Mouse (Mus musculus): ENCODE measurements around the gene Ptpn6.

DNA sequence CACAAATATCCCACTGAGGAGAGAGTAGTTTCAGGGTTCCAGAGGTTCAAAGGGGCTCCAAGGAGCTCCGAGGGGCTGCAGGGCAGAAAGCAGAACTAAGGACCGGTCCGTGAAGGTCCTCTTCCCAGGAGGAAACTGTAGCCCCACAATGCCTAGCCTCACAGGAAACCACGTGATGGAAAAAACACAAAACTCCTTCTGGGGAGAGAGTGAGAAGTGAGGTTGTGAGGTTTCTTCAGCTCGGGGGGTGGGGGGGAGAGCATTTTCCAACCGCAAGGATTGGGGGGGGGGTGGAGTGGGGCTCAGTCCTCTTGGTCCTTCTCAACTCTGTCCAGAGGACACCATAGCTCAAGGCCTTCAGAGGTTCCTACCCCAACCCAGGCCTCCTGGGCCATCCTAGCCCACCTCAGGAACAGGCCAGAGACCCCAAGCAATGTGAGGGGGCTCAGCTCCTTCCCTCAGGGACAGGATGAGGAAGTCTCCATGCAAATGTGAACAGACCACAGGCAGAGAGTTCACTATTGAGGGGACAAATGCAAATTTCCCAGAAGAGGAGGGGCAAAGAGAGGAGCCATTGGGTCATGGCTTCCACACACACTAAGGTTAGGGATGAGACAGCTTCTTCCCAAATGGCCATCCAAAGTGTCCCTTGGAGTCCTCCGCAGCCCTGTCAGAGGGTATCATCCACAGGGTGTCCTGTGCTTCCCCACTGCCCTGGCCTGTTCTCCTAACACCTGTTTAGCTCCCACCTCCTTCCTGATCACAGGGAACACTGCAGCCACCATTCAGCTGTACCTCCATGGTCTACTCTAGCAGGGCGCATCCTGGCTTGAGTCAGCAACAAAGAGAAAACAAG is 8.4 kb downstream of the Ptpn6 start:
- no peak for TF ChIP-seq CTCF (IDR thresholded peaks at IDR 0.05; ENCODE audit: extremely low read depth, insufficient read depth, insufficient read length, insufficient replicate concordance)
- TF ChIP-seq POLR2A (IDR thresholded peaks at IDR 0.05; ENCODE audit: low read depth, low read length), result no peak; the same call in 1 of the 2 replicates

Measured in spleen, adult 2 months (tissue).